Mouse (Mus musculus): ENCODE measurements around the gene Slc9a6.

Slc9a6 gene

DNA sequence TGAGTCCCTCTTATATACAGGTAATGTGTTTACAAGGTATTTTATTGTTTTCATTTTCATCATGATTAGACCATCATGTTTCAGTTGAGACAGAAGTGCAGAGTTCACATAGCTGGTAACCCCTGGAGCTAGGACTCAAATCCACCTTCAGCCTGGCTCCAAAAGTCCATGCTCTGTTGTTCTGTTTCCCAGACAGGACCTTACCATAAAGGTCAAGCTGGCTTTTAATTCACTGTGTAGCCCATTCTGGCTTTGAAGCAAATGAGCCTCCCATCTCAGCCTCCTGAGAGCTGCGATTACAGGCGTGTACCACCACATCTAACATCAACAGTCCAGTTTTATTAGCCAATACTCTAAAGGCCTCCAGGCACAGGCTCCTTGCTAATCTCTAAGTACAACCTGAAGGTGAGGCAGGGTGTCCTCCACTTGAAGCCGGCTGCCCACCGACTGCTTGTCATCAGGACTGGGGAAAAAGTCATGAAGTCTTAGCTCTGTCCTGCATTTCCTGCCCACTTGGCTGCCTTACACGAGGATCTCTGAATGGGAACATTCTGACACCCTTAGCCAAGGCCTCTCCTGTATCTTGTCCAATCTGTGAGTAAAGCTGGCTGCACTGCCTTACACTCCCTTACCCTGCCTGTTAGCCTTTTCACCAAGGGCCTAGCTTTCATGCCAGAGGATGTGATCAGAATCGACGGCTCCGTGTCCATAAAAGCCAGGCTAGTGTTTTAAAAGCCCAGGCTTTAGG, 55.8 kb downstream of the Slc9a6 start:
- DNase-seq (ENCODE audit: low spot score) = no peak

- DNase-seq (ENCODE audit: low spot score) = no peak
These were observed 57.7 kb downstream of the Slc9a6 start for GRCm38 (mm10) chrX:56667296-56667695.

GRCm38 (mm10) chrX:56668051-56668450, 58.5 kb downstream of the Slc9a6 start:
- DNase-seq (ENCODE audit: low spot score) = no peak

GRCm38 (mm10) chrX:56668501-56668900, 58.9 kb downstream of the Slc9a6 start:
- DNase-seq (ENCODE audit: low spot score) = no peak

DNA sequence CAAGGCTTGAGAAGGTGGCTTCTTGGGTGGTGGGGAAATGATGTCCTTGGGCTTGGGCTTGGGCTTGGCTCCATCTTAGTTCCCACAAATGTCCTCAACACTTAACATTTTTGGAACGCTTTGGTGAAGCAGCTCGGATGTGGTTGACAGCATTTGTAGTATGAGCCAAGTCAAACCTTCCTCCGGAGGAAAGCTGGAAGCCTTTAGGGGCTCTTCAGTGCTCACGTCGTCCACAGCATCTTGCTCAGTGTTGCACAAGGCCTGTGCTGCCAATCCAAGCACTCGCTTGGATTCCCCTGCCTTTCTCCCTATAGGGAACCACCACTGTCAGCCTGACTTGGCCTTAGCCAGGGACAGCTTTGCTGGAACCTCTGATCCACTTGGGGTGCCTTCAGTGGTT, 66.0 kb downstream of the Slc9a6 start:
- DNase-seq (ENCODE audit: low spot score) = no peak

DNA sequence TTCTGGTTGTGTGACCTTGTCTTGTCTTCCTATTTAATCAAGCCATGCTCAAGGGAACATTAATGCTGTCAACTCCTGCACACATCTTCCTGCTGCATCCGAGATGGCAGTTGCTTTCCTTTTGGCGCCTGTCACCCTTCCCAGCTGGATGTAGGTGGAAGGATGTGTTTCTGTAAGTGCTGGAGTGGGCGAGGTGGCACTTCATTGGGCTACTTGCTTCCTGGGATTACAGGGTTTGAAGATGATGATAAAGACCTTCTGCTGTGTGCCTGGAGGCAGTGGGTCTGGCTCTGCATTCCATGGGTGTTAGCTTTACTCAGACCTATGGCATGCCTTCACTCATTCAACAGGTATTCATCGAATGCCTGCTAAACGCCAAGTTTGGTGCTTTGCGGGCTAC, 68.2 kb downstream of the Slc9a6 start:
- DNase-seq (ENCODE audit: low spot score) = no peak

GRCm38 (mm10) chrX:56679066-56679465, 69.5 kb downstream of the Slc9a6 start:
- no peak for DNase-seq (ENCODE audit: low spot score)

- DNase-seq (ENCODE audit: low spot score) = no peak
These were observed 72.7 kb downstream of the Slc9a6 start for GRCm38 (mm10) chrX:56682156-56682720.

- DNase-seq (ENCODE audit: low spot score) = no peak
These were observed 74.0 kb downstream of the Slc9a6 start for GRCm38 (mm10) chrX:56683521-56683920.

DNA sequence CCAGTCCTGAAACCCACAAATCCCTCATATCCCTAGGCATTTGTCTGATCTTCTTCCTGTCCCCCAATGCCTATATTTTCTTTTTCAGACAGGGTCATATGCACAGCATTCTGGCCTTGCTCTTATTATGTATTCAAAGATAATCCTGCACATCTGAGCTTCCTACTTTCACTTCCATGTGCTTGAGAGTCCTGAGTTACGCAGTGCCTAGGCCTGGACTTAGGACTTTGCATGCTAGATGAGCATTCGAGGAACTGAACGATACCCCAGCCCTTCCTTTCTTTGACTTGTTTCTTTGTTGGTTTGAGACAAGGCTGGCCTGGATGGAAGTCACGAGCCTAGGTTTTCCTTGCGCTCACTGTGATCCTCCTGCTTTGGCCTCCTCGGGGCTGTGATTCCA, 83.0 kb downstream of the Slc9a6 start:
- DNase-seq (ENCODE audit: low spot score) = no peak

- no peak for DNase-seq (ENCODE audit: low spot score)
These were observed 85.0 kb downstream of the Slc9a6 start for GRCm38 (mm10) chrX:56694539-56694938.

- no peak for DNase-seq (ENCODE audit: low spot score)
These were observed 87.7 kb downstream of the Slc9a6 start for GRCm38 (mm10) chrX:56697199-56697780.

DNA sequence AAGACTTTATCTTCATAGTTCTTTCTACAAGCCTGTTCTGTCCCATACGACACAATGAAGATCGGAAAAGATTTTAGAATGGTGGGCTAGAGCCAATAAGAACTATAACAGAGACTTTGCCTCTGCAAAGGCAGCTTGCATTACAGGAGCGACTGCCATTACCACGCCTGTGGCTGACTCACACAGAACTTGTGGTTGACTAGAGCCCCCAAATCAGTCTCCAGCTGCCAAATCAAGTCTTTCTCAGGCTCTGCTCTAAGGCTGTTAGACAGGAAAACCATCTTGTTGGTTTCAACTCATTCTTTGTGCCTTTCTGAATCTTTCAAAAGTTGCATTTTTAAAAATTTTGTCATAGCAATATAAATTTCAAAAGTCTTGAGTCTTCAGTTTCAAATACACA, 88.3 kb downstream of the Slc9a6 start:
- no peak for DNase-seq (ENCODE audit: low spot score)

DNA sequence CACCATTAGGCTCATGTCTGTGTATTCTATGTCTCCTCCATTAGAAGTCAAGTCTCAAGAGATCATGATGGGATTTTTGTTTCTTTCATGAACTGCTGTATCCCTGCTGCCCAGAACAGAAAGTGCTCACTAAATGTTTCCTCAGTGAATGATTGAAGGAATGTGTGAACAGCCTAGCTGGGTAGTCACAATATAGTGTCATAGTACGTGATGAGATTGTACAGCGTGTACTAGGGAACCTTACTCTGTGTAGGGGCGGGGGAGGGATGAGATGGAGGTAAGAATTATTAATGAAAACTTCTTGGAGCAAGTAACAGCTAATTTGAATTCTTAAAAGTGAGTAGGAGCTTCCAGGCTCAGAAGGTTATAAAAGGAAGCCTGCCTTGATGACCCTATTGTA, 91.7 kb downstream of the Slc9a6 start:
- no peak for DNase-seq (ENCODE audit: low spot score)

- no peak for DNase-seq (ENCODE audit: low spot score)
These were observed 94.5 kb downstream of the Slc9a6 start for GRCm38 (mm10) chrX:56703965-56704562.

DNA sequence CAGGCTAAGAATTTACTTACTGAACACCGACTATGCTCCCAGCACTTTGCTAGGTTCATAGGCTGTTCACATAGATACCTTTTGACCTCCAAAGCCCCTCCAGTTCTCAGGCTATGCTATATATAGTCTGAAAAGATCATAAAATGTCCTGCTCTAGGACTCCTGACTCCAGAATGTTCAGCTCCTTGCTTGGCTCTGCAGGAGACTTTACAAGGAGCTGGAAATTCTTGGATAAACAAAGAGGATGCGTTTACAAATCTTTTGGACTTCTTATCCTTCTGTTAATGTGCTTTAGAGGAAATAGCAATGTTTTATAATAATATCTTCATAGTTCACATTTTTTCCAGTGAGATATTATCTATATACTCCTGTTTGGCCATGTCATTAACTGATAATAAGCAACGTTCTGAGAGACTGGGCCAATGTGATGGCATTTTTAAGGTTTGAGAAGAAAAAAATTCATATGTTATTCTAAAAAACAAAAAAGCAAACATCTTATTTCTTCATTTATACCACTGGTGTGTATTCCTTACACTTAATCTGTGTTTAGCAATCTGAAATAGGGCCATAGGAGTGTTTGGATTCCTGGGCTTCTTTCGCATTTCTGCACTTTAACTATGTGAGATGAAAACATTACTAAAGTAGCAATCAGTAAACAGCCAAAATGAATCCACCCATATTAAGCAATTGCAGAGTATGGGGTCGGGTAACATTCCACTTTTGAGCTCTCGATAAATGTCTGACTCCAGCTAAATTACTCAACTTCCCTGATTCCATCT, 99.2 kb downstream of the Slc9a6 start:
- no peak for DNase-seq (ENCODE audit: low spot score)

- no peak for DNase-seq (ENCODE audit: low spot score)
These were observed 101.0 kb downstream of the Slc9a6 start for GRCm38 (mm10) chrX:56710522-56710921.

DNA sequence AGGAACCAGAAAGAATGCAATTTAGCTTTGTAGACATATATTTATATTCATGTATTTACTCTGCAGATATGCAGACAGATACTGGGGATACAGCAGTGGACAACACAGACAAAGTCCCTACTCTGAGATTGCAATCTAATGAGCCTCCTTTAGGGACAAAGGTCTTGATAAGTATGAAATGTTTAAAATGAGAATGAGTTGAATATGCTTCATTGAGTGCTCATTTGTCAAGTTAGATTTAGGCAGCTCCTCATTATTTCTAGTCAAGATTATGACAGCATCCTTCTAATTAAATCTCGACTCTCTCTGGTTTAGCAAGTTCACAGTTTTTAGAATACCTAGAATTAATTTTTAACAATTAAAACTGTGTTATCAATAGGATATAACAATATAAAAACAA, 103.1 kb downstream of the Slc9a6 start:
- DNase-seq (ENCODE audit: low spot score) = no peak

All from MN1 (cell line).